Mouse (Mus musculus): ENCODE results near the gene Epb42. TPM values are rescaled to one million over a fixed set of nuclear protein-coding genes. Genes with fewer than 3 reads are reported as not detected.
A peak's percentile ranks its signal among the peaks of the same experiment; 100 is the strongest.
"Not testable (repeated sequence)": the region's sequence is repeated elsewhere in the genome, so short reads cannot be mapped to it uniquely, and the experiment has no call there.

Gene Epb42
- total RNA-seq (2014; fragmentation: Nextera tagmentation) (24.6 and 30.0 TPM in 2 replicates), total RNA-seq (2017) (13.0 and 19.8 TPM in 2 replicates)

- ATAC-seq (replicated peaks; ENCODE audit: low FRiP score, low TSS enrichment, poor library complexity, severe bottlenecking): peak; percentile 97
Measured at GRCm38 (mm10) chr2:121036733-121037341, at the start of gene Epb42. Gene Epb42 (minus strand): TSS chr2:121037072.

GRCm38 (mm10) chr2:121085480-121086185 is 48.8 kb upstream of the Epb42 start, which contains the start of gene Tgm5:
Gene Tgm5 (minus strand): TSS chr2:121085841.
- no peak for ATAC-seq (replicated peaks; ENCODE audit: low FRiP score, low TSS enrichment, poor library complexity, severe bottlenecking)

- ATAC-seq (replicated peaks; ENCODE audit: low FRiP score, low TSS enrichment, poor library complexity, severe bottlenecking): peak; percentile 55; the same call in 1 of the 2 replicates
Measured at GRCm38 (mm10) chr2:121082626-121083025, 45.8 kb upstream of the Epb42 start.

- no peak for ATAC-seq (replicated peaks; ENCODE audit: low FRiP score, low TSS enrichment, poor library complexity, severe bottlenecking)
Measured at GRCm38 (mm10) chr2:121074747-121075146, 37.9 kb upstream of the Epb42 start.

DNA sequence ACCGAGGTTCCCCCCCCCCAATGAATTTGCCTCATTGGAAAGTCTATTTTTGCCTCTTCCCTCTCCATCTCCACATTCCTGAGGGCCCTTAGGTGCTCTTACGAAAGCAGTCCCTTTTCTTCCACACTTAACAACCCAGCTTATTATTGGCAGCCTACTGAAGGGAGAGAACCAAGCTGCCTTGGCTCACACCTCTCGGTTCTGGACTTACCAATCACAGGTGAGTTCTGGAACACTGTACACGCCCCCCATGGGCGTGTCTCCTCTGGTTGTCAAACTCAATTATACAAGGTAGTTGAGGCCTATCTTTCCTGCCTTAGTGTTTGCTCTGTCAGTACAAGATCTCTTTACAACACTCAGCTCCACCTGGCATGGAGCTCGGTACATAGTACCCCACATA is 35.0 kb upstream of the Epb42 start:
- no peak for ATAC-seq (replicated peaks; ENCODE audit: low FRiP score, low TSS enrichment, poor library complexity, severe bottlenecking)

DNA sequence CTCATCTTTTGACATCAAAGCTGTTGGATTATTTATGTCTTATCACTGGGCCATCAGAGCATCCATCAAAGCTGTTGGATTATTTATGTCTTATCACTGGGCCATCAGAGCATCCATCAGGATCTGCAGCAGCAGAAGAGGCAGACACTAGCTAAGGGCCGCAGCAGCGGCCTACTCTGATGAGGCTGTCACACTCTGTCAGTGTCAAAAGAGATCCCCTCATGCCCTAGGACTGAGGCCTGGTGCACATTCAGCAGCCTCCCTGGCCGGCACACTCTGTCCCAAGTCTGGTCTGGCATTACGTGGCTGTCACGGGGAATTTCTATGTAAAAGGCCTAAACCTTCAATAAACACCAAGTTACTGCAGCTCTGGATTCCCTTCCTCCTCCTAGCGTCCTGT is 32.6 kb upstream of the Epb42 start:
- no peak for ATAC-seq (replicated peaks; ENCODE audit: low FRiP score, low TSS enrichment, poor library complexity, severe bottlenecking)

- no peak for ATAC-seq (replicated peaks; ENCODE audit: low FRiP score, low TSS enrichment, poor library complexity, severe bottlenecking)
Measured at GRCm38 (mm10) chr2:121067116-121067515, 30.2 kb upstream of the Epb42 start.

GRCm38 (mm10) chr2:121061315-121061714 is 24.4 kb upstream of the Epb42 start:
- ATAC-seq (replicated peaks; ENCODE audit: low FRiP score, low TSS enrichment, poor library complexity, severe bottlenecking): no peak

DNA sequence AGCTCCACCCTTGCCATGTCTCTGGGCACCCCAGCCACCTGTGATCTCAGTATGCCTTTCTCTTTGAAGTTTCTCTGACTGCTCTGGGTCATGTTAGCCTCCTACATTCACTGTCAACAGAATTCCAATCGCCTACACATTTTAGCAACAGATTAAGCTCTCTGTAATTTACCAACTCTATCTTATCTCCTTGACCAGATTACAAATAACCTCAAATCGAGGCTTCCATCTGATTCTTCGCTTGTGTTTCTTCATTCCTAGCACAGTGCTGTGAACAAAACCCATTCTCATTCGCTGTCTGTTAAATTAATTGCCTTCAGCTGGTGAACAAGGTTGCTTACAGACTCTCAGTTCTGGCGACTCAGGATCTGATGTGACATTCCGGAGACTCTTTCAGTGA is 21.1 kb upstream of the Epb42 start:
- ATAC-seq (replicated peaks; ENCODE audit: low FRiP score, low TSS enrichment, poor library complexity, severe bottlenecking): no peak

DNA sequence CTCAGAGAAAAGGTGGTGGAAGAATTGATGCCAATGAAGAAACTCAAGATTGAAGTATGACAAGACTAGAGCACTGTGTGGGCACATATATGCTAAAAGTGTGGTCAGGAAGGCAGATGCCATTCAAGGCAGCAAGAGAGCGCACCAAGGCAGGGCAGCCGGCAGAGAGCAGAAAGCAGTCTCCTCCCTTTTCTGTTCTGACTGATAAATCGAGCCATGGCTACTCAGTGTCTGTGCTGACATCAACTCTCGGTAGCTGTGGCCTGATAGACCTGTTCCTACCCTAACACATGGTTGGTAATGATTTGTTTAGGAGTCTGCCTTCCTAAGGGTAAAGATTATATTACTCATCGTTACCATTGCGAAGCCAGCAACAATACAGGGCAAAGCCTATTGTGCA is 19.0 kb upstream of the Epb42 start:
- ATAC-seq (replicated peaks; ENCODE audit: low FRiP score, low TSS enrichment, poor library complexity, severe bottlenecking): peak; percentile 94

- ATAC-seq (replicated peaks; ENCODE audit: low FRiP score, low TSS enrichment, poor library complexity, severe bottlenecking): no peak
Measured at GRCm38 (mm10) chr2:121054060-121054459, 17.2 kb upstream of the Epb42 start.

GRCm38 (mm10) chr2:121052176-121052575 is 15.3 kb upstream of the Epb42 start:
- no peak for ATAC-seq (replicated peaks; ENCODE audit: low FRiP score, low TSS enrichment, poor library complexity, severe bottlenecking)

GRCm38 (mm10) chr2:121045653-121046052 is 8.8 kb upstream of the Epb42 start:
- no peak for ATAC-seq (replicated peaks; ENCODE audit: low FRiP score, low TSS enrichment, poor library complexity, severe bottlenecking)

GRCm38 (mm10) chr2:121041098-121041497 is 4.2 kb upstream of the Epb42 start:
- ATAC-seq (replicated peaks; ENCODE audit: low FRiP score, low TSS enrichment, poor library complexity, severe bottlenecking): peak; percentile 39; the same call in 1 of the 2 replicates

DNA sequence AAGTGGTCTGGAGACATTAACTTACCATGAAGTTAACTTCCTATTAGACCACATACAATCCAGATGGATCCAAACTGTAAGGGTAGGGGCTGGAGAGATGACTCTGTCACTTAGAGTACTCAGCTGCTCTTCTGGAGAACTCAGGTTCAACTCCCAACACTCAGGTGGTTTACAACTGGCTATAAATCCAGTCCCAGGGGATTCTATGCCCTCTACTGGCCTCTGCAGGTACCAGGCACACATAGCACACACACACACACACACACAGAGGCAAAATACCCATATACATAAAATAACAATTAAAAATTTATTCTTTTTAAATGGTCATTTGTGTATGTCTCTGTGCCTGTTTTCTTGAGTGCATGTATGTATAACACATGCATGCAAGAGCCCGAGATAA is 2.5 kb upstream of the Epb42 start:
- no peak for ATAC-seq (replicated peaks; ENCODE audit: low FRiP score, low TSS enrichment, poor library complexity, severe bottlenecking)

- not testable (repeated sequence) for ATAC-seq (replicated peaks; ENCODE audit: low FRiP score, low TSS enrichment, poor library complexity, severe bottlenecking)
Measured at GRCm38 (mm10) chr2:121038851-121039250, 2.0 kb upstream of the Epb42 start.

- no peak for ATAC-seq (replicated peaks; ENCODE audit: low FRiP score, low TSS enrichment, poor library complexity, severe bottlenecking)
Measured at GRCm38 (mm10) chr2:121022918-121023317, 14.0 kb downstream of the Epb42 start.

- no peak for ATAC-seq (replicated peaks; ENCODE audit: low FRiP score, low TSS enrichment, poor library complexity, severe bottlenecking)
Measured at GRCm38 (mm10) chr2:121017151-121017550, 19.7 kb downstream of the Epb42 start.

DNA sequence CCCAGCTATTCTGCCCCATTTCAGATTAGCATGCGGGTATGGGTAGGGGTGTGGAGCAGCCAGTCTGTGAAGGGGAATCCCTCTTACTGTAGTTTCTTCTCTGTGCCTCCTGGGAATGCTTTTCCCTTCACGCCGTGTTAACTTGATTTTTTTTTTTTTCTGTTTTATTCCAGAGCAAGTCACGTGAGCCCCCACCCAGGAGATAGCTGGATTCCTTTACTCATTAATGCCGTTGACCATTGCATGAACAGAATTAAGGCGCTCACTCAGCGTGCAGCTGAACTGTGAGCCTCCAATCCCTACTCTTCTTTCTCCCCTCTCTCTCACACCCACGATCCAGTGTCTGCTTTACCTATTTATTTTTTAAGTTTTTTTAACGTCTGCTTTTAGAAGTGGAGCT is 20.6 kb downstream of the Epb42 start:
- no peak for ATAC-seq (replicated peaks; ENCODE audit: low FRiP score, low TSS enrichment, poor library complexity, severe bottlenecking)

GRCm38 (mm10) chr2:121015507-121015906 is 21.4 kb downstream of the Epb42 start:
- no peak for ATAC-seq (replicated peaks; ENCODE audit: low FRiP score, low TSS enrichment, poor library complexity, severe bottlenecking)

DNA sequence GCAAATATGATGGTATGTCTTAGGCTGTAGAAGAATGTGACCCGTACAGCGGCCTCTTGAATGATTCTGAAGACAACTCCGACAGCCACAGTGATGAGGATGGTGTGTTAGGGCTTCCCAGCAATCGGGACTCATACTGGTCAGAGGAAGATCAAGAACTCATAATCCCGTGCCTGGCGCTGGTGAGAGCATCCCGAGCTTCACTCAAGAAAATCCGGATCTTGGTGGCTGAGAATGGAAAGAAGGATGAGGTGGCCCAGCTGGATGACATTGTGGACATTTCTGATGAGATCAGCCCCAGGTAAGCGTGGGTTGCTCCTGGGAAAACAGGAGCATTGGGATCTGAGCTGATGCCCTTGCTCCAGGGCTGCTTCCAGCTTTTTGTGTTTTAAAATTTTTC is 24.2 kb downstream of the Epb42 start:
- no peak for ATAC-seq (replicated peaks; ENCODE audit: low FRiP score, low TSS enrichment, poor library complexity, severe bottlenecking)

Measured in megakaryocyte-erythroid progenitor cell, adult 5-6 weeks (primary cell).